Mouse (Mus musculus) frontal cortex, postnatal 14 days (tissue): ENCODE measurements around the gene Gamt.
A peak's percentile ranks its signal among the peaks of the same experiment; 100 is the strongest.

Experiments used
- DNase-seq, 2 experiments: peaks; one replicate each; pipeline ENCODE4 v3.0.0; 2022; ENCODE audit warnings: low spot score in 2 of 2

Gene Gamt

GRCm38 (mm10) chr10:80260642-80261584, at the start of gene Gamt, which contains the start of gene Dazap1:
Gamt (minus strand) TSS chr10:80261012.
Dazap1 (plus strand) TSS chr10:80261486.
- peak; percentile 86 to 90 for DNase-seq

- no peak for DNase-seq
These were observed 44.0 kb upstream of the Gamt start for GRCm38 (mm10) chr10:80304862-80305261.

- no peak for DNase-seq
These were observed 43.6 kb upstream of the Gamt start for GRCm38 (mm10) chr10:80304458-80304857.

GRCm38 (mm10) chr10:80302471-80302881, 41.7 kb upstream of the Gamt start:
- peak in 1 of 2 experiments; percentile 81 for DNase-seq

DNA sequence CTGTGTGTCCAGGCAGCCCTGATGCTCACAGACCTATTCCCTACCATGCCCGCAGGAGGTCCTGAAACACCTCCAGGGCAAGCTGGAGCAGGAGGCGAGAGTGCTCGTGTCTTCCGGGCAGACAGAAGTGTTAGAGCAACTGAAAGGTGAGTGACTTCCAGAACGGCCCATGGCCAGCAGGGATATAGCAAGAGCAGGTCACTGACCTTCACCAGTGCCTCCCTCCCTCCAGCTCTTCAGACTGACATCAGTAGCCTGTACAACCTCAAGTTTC, 41.2 kb upstream of the Gamt start:
- no peak for DNase-seq

DNA sequence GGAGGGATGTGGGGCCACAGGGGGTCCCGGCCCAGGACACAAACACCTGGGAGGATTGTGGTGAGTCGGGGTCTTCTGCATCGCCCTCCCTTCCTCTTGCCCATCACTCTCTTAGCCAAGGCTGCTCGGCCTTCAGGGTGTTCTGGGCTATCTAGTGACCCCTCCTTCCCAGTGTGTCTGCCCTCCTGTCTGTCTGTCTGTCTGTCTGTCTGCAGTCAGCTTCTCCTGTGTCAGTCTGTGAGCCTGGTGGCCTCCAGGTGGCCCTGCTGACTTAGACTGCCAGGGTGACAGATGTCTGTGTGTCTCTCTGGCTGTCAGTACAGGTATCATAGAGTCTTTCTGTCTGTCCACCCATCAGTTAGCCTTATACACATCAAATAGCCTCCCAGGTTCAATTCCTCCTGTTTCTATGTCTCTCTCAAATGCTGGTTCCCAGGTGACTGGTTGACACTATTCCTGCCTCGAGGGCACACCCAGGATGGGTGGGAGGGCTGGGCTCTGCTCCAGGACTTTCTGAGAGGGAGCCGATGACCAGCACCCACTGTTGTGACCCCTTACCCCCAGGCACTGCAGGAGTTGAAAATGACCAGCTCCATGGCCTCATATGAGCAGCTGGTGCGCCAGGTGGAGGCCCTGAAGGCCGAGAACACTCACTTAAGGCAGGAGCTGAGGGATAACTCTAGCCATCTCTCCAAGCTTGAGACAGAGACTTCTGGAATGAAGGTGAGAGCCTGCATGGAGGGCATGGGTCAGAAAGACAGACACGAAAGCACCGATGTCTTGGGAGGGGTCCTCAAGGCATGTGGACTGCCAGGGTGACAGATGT, 40.7 kb upstream of the Gamt start:
- DNase-seq: no peak

DNA sequence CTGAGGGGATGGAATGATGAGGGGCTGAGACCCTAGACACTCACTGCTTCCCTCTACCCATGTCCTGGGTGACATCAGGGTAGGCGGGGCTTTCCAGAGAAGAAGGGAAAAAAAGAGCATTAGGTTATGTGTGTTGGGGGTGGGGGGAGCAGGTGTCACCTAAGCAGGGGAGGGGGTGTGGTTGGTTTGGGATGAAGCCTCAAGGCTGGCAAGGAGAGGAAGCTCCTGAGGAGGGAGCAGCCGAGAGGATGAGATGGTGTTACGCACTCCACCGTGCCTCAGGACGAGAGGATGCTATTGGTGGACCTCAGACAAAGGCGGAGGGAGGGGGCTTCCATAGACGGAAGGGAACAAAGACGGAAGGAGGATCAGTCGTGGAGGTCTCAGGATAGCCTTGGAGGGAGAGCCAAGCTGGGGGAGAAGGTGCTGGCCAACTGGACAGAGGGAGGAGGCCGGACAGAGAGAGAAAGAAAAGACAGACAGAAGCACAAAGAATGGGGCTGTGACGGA, 39.9 kb upstream of the Gamt start:
- no peak for DNase-seq

GRCm38 (mm10) chr10:80299824-80300223, 39.0 kb upstream of the Gamt start:
- DNase-seq: no peak

- DNase-seq: no peak
These were observed 38.5 kb upstream of the Gamt start for GRCm38 (mm10) chr10:80299301-80299700.

- DNase-seq: peak; percentile 87 to 92
These were observed 37.9 kb upstream of the Gamt start for GRCm38 (mm10) chr10:80298571-80299281.

- DNase-seq: no peak
These were observed 36.8 kb upstream of the Gamt start for GRCm38 (mm10) chr10:80297526-80298133.

DNA sequence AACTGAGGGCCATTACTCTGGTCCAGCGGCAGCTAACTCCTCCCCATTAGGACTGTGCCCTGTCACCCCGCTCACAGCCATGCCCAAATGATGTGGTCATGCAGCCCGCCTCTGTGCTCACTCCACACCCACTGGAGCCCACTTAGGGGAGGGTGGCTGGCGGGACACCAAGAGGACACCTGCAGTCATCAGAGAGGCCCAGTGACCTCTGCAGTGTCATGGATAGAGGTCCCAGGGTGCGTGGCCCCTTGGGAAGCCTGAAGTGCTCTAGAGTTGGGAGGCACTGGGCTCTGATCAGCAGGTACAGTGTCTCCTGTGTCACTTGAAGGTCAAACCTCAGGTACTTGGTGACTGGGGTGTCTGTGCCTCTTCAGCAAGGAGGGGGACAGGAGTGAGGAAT, 36.0 kb upstream of the Gamt start:
- no peak for DNase-seq

DNA sequence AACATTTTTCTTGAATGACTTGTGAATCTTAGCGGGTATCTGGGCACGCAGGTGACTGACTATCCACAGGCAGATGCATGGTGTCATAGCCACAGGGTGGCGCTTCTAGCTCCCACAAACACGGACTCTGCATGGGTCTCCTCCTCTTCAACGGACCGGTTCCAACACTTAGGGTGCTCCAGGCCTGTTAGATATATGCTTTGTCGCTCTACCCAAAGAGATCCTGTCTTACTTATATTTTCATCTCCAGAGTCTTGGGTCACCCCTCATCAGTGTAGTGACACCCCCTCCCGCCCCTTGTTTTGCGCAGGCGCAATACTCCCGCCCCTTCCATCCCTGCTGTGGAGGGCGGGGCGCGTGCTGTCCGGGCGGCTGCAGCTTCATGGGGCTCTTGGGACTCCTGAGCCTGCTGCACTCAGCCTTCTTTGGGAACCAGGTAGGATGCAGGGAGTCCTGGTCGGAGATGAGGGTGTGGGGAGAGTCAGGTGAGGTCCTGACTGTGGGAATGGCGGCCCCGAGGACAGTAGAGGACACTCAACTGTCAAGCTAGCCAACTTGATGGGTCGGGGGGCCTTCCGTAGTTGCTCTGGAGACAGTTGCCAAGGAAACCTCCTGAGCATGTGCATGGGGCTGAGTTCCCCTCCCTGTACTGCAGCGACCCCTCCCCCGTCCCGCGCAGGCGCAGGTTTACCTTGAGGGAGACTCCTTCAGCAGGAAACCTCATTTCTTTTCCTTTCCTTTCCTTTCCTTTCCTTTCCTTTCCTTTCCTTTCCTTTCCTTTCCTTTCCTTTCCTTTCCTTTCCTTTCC, 35.0 kb upstream of the Gamt start, which contains the start of gene Apc2:
Gene Apc2 (plus strand): TSS at position 360 of the 808 bp plus-strand sequence.
- DNase-seq: peak; percentile 70 to 71

GRCm38 (mm10) chr10:80294788-80295303, 34.0 kb upstream of the Gamt start:
- no peak for DNase-seq

DNA sequence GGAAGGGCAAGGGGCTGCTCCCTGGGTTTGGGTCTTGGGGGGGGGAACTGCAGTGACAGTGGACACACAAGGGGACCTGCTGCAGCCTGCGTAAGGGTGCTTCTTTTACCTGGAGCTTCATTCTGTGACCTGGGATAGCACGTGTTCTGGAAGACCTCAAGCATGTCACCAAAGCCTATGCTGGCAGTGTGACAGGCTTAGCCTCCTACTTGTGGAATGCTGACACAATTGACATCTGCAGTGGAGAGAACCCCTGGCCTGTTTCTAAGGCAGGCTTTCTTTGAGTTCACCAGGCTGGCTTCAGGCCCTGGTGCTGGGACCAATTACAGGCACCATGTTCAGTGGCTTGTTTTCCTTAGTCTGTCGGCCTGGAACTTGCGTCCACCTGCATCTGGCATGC, 33.5 kb upstream of the Gamt start:
- no peak for DNase-seq

- no peak for DNase-seq
These were observed 32.5 kb upstream of the Gamt start for GRCm38 (mm10) chr10:80293325-80293724.

GRCm38 (mm10) chr10:80292251-80293146, 31.7 kb upstream of the Gamt start, which contains the start of gene Rps15:
Rps15 (plus strand) TSS chr10:80292453.
- DNase-seq: peak; percentile 88

- DNase-seq: no peak
These were observed 27.8 kb upstream of the Gamt start for GRCm38 (mm10) chr10:80288657-80289056.

GRCm38 (mm10) chr10:80288097-80288496, 27.3 kb upstream of the Gamt start:
- DNase-seq: no peak
